Mouse (Mus musculus) spleen, embryonic (tissue): ENCODE results near the gene Tgfbi.

Experiments used
- CTCF ChIA-PET: fragments of 350-600 bp; sonication (Branson Sonifier 250); formaldehyde crosslinking; loops from one replicate; lab custom pipeline; 2022; lab: Charles Lee

Gene Tgfbi

DNA sequence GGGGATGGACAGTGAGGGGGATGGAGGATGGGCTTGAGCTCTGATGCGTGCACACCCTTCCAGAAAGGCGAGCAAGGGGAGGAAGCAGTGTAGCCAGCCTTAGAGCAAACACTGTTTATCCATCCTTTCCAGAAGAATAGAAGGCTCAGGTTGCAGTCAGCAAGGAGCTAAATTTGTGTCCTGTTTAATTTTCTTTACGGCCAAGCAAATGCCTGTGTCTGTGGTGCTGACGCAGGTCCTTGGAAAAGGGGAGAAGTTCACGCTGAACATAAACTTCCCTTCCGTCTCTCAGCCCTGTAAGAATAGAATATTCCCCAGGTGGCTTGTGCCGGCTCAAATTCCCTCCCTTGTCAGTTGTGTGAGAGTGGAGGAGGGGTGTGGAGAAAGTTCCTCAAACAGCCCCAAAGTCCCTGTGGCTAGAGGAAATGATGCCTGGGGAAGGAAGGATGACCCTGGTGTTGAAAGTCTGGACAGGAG is 24.9 kb downstream of the Tgfbi start:
- CTCF ChIA-PET = interaction anchor here (0.6 kb wide), 2 partner anchors 8 to 12 kb away, joined by 3 read pairs; no protein-coding TSS in a partner anchor

DNA sequence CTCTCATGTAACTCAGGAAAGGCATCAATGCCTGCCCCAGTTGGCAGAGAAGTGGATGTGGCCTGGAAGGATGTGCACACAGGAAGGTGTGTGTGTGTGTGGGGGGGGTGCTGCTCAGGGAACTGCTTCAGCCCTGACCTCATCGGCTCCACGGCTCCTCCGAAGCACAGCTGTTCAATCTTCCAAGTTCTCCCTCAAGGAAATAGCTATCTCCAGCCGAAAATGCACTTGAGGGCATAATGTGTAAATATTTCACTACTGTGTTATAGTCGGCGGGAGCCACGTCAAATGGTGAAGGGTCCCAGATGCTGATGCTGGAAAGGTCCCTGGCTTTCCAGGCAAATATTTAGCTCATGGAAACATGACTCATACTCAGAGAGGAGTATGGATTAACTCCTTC is 25.6 kb downstream of the Tgfbi start:
- CTCF ChIA-PET = no interaction called here

DNA sequence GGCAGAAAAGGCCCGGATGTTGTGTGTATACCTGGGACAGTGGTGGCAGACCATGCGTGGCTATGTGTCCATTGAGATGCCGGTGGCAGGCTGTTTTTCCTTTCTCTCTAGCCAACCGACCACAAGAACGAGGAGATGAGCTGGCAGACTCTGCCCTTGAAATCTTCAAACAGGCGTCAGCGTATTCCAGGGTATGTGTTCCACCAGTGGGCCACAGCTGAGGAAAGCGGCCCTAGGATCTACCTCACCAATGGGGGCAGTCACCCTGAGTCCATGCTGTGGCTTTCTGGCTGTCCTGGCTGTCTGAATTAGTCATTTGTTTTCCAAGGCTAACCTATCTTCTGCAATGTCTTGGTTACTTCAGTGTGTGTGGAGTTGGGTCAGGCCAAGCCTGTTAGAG is 27.7 kb downstream of the Tgfbi start:
- CTCF ChIA-PET = no interaction called here

DNA sequence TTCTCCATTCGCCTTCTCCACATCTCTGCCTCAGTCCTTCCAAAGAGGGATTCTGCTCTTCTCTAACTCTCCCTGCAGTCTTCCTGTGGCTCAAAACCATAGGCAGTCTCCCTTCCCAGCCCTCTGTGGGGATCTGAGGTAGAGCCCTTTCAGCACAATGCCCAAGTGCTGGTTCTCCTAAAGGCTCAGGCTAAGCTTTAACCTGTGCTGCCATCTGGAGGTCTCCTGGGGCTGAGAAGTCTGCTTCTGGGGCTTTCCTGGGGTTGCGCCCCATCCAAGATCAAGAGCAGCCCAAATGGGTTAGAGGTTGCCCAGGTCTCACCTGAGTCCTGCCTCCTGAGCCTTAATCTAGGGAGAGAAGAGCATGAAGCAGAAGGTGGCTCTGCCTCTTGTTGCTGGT is 32.4 kb downstream of the Tgfbi start:
- CTCF ChIA-PET = interaction anchor here (0.7 kb wide), 1 partner anchor 487 kb away, joined by 3 read pairs; no protein-coding TSS in a partner anchor

DNA sequence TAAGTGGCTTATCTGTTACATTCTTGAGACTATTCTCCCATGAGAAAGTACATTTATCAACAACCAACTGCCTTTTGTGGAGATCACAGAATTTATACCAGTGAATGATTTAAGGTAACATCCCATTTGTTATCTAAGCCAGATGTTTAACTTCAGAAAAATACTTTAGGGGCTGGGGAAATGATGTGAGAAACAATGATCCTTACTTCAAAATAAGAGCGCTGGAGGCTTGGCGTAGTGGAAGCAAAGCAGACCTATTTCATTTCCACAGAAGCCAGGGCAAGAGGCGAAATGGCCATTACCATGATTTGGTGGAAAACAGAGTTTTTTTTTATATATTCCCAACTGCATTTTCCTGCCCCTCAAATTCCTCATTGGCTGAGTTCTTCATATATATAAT is 34.7 kb downstream of the Tgfbi start:
- CTCF ChIA-PET = no interaction called here

DNA sequence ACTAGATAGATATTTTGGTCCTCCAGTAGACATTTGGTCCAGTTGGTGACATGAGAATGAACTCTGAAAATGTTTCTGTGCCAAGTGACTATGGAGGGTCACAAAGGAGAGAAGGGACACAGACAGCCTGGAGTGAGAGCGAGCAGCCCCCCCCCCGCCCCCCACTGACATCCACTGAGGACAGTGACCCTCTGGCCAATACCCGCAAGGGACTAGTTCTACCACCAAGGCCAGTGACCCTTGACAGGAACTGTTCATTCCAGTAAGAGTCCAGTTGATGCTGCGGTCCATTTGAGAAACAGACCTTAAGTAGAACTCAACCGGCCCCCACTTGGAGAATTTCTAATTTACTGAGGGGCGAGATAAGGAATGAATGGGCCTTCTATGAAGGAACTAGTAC is 36.4 kb downstream of the Tgfbi start:
- CTCF ChIA-PET = no interaction called here

DNA sequence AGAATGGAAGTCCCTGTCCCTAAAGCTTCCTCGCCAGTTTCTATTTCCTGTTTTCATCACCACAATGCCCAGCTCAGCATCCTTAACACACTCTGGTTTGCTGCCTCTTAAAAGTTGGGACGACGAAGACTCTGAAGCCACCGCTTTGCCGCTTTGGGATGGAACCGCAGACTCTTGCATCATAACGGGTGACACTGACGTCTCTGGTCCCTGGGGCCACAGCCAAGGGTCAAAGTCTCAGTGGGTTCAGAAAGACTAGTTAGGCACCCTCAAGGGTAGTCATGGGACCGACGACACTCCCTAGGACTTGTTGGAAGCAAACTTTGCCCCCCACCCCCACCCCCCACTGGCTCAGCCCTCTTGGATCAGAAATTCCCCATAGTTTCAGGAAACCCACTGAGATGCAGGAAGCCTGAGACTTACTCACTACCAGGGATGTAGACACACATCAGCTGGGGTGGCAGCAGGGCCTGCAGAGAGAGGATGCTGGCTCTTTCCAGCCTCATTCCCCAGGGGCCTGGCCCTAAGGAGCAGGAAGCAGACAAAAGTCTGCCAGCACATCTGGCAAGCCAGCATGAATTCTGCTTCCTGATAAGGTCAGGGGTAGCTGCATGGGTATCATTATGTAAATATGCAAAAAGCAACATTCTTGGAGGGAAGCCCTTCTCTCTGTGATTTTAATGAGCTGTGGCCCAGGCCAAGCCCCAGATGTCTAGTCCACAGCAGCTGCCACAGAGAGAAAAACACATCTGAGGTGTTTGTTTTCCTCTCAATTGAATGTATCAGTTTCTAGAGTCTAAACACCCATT is 38.5 kb downstream of the Tgfbi start:
- CTCF ChIA-PET = no interaction called here

DNA sequence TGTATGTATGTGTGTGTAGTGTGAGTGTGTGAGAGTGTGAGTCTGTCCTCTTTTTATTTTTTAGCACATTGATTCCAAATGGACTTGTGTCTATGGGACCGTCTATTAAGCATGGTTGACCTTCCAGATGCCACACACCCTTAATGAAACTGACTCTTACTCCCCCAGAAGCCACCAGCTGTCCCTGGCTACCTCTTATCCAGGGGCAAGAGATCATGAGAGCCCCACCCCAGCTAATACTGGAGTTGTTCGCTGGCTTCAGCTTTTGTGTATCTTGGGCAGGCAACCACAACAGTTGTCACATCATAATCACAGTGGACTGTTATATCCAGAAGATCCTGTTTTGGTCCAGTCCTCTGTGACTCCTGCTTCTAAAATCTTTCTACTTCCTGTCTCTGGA is 40.7 kb downstream of the Tgfbi start:
- CTCF ChIA-PET = no interaction called here

DNA sequence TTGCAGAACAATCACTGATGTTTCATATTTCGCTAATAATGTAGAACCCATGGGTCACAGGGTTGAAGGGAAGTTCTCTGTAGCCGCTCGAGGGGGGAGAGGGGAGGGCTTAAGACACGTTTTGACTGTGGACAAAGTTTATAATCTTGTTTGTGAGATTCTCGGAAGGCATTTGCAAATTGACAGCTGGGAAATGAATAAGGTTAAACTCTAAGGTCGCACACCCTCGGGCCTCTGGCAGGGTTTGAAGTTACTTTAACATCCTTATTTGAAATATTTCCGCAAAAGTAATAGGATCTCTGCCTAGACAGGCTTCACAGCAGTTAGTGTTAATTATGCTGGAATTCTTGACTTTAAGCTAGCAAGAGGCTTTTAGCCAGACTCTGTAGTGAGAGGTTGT is 43.1 kb downstream of the Tgfbi start:
- CTCF ChIA-PET = no interaction called here

DNA sequence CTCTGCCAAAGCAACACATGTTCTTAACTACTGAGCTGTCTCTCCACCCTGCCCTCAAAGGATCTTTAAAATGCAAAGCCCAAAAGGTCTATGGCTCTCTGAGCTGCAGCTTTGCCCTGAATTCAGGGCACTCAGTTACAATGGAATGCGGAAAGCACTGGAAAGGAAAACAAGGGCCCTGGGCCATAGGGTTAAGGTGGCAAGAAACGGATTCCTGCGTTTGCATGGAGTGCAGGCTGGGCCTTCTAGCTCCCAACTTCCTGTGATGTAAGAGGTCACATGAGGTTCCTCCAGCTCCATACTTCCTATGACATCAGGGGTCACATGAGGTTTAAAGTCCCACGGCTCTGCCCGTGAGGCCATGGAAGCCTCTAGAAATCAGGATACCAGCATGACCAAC is 44.9 kb downstream of the Tgfbi start:
- CTCF ChIA-PET = interaction anchor here (0.7 kb wide), 1 partner anchor 74 kb away, joined by 3 read pairs; no protein-coding TSS in a partner anchor

DNA sequence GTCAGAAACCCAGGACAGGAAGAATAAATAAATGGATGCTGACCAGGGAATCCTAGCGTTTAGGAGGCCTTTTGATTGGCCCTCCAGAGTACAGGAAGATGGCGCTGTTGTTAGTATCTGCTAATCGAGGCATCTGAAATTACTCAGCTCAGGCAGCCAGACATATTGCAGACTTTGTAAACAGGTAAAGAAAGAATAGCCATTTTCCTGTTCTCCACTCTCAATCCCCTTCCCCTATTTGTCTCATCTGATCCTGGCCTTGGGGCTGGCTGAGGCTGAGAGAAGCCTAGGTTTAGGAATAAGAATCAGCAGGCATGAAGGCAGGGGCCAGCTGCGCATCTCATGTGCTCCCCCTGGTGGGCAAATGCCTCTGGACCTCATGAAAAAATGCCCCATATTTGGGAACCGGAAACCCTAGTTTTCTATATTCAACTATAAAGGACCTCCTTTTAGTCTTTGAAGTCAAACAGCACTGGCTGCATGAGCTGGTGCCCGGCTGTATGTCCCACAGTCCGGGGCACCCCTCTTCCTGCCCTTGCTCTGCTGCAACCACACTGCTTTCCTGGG is 48.7 kb downstream of the Tgfbi start:
- CTCF ChIA-PET = no interaction called here

DNA sequence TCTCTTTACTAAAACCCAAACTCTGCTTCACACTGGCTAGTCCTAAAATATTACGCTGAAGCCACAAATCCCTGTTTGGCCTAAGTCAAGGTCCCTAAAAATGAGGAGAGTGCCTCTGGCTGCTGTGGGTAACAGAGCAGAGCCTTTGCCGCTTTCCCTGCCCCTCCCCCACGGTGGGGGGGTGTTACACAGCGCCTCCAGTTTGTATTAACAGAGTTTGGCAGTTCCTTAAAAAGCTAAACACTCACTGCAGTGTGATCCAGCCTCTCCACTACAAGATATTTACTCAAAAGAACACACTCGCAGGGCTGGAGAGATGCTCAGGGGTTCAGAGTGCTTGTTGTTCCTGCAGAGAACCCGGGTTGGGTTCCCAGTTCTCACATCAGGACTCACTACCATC is 49.6 kb downstream of the Tgfbi start:
- CTCF ChIA-PET = interaction anchor here (0.7 kb wide), 1 partner anchor 34 kb away, joined by 3 read pairs; no protein-coding TSS in a partner anchor

DNA sequence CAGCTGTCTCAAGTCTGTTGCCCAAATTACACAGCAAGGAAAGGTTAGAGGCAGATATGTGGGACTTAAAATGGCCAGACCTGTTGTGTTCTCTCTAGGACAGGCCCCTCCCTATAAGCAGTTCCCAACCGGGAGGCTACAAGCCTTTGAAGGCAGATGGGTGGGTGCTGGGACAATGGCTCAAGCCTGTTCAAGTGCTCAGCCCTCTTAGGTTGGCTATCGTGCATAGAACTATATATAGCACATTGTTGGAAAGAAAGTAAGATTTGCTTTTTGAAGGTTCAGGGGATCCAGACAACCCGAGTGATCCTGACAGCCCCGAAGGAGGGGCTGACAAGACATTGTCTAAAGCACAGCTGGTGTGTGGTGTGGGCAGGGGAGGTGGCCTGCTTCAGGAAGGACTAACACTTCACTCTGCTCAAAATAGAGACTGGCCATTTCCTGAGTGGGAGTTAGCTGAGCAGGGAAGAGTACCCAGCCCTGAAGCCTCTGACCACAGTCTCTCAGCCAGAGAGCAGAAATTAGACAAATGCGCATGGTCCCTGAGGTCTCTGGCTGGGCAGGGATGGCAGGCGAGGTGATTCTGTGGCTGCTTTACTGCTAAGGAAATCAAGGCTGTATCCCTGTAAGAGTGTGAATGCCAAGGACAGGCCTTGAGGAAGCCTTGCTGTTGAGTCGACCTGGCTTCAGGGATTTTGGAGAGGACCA is 52.7 kb downstream of the Tgfbi start:
- CTCF ChIA-PET = no interaction called here

DNA sequence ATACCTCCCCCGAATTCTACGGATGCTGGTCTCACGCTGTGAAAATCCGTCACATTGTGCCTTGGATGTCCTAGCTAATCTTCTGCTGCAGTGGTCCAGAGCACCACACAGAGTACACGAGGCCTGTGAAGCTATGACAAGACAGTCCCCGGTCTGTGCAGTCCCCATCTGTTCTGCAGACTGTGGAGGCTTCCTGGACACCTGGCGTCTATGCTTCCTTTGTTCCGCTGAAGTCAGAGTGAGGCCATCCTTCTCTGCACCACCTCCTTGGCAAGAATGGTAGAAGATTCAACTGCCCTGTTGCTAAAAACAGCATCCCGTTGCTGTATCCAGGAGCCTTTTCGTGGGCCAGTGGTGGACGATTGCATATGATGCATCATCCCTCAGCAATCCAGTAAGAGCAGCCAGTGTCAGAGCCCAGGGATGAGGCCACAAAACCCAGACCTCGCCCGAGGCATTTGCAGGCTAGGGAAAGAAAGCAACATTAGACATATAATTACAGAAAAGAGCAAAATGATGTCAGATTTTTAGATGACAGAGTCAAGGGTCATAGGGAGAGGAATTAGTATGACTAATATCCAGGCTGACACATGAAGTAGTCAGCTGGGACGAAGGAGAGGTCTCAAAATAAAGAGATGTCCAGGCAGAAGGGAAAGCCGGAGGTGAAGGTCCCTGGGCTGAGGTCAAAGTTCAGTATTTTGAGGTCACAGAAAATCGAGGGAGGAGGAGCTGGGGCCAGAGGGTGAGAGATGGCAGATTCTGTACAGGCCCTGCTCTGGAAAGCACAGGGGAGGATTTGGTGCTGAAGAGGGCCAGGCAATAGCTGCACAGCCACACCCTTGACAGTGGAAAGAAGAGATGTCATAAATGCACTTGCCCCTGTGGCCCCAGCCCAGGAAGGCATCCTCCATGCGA is 55.2 kb downstream of the Tgfbi start:
- CTCF ChIA-PET = no interaction called here

DNA sequence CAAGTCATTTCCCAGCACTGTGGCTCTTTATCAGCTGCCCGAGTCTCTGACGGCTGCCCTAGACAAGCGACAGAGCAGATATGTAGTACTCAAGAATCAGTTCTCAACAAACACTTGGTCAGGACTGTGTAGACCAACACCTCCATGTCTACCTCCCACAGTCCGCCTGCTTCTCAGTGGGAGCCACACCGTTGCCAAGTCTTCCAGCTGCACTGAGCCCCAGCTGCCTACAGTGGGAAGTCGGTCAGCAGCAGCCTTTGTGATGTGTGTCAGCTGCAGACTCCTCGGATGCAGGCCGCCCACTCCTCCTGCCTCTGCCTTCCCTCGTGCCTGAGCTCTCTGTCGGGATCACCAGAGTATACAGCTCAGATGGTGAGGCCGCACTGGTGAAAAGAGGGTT is 61.9 kb downstream of the Tgfbi start:
- CTCF ChIA-PET = no interaction called here

DNA sequence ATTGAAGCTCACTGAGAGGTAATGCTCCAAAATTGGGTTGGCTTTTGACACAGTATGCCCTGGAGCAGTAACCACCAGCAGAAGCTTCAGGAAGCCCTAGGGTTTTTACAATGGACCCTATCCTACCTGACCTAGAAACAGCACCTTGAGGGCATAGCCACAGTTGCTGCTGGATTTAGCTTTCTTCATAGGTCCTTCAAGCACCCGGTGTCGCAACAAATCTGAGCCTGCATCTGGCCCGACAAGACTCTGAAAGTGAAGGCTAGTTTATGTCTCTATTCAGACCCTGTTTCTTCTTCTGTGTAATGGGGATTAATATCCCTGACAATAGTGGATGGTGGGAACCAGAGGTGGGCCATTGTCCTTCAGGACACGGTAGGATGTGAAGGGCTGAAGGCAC is 68.4 kb downstream of the Tgfbi start:
- CTCF ChIA-PET = no interaction called here

DNA sequence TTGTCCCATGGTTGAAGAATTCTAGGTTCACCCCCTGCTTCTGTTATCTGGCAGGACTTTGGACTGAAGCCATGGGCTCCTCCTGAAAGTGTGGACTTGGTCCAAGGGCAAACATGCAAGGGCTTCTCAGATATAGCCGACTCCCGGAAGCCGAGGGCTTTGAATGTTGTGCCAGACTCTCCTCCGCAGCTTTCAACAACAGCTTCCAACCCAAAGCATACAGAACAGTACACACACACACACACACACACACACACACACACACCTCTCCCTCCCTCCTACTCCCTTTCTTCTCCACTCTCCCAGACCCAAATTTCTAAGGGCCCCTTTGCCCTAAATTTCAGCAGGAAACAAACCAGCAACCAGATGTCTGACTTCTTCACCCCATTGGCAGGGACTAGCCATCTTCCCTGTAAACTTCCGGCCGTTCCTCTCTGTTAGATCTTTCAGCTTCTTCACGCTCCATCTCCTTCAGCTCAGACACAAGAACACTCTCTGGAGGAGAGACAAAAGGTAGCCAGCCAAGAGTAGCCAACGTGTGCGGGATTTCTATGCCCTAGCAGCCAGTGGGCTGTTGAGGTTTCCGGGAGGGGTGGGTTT is 69.0 kb downstream of the Tgfbi start:
- CTCF ChIA-PET = no interaction called here

DNA sequence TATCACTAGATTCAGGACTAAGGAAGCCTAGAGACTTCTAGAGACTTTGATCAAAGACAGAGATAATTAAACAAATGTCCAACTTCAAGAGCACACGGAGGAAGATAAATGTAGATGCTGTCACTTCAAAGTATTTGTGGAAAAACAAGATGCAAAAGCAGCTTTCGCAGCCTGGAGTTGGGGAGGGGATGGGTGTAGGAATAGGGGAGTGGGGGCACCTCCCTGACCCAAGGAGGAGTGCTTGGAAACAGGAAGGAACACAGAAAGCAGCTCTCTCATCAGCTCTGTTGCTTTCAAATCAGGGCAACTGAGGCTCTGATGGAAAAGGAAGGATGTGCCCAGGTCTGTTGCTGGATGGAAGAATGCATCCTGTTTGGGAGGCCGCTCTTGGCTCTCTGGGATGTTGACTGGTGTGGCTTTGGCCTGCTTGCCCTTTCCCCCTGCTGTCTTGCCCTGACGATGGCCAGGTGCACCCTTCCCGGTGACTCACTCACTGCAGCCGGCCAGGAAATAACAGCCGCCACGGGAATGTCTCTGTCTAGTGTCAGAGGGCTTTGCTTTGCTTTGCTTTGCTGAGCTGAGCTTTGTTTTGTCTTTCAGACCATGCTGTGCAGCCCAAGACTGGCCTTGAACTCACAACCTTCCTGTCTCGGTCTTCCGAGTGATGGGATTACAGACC is 69.6 kb downstream of the Tgfbi start:
- CTCF ChIA-PET = no interaction called here

DNA sequence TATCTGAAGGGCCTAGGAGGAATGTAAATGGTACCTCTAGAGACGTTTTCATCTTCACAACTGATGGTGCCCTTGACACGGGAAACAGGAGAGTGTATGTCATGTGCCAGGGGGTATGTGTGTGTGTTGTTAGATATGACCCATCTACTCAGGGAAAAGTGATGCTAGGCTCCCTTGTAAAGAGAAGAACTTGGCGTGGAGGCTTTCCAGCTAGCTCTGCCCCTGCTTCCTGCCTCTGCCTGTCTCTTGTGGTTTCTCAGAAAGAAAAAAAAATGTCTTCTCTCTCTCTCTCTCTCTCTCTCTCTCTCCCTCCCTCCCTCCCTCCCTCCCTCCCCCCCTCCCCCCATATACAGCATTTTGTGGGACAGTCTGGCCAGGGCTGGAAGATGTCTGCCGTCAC is 72.6 kb downstream of the Tgfbi start:
- CTCF ChIA-PET = no interaction called here

DNA sequence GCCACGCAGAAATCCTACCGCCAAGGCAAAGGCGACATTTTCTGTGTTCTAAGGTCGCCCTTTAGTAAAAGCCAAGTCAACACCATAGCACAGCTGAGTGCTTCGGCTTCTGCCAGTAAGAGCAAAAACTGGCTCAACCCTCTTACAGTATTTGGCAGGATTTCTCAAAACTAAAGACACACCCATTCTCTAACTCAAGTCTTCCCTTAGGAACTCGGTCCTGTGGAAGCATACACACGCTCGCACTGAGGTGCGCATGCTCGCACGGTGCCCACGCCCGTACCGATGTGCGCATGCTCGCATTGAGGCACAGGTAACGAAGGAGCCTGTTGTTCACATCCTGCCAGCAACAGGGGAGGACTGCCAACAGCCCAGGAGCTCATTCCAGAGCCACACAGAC is 73.0 kb downstream of the Tgfbi start:
- CTCF ChIA-PET = no interaction called here

DNA sequence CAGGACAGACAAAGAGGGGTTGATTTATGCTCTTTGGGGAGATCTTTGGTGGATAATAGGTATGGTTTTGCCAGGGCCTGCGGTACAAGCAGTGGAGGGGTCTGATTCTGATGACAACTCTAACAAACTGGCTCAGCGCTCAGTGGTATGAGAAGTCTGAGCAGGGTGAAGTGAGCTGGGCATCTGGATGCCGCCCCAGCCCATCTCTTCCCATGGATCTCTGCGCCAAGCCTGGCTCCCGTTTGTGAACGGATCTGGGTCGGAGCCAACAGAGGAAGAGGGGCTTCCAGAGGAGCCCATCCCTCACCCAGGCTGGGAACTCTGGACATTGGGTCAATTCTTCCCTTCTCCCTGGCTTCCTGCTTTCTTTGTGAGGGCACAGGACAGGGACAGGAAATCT is 74.0 kb downstream of the Tgfbi start:
- CTCF ChIA-PET = no interaction called here
